In the genomic region with DNA sequence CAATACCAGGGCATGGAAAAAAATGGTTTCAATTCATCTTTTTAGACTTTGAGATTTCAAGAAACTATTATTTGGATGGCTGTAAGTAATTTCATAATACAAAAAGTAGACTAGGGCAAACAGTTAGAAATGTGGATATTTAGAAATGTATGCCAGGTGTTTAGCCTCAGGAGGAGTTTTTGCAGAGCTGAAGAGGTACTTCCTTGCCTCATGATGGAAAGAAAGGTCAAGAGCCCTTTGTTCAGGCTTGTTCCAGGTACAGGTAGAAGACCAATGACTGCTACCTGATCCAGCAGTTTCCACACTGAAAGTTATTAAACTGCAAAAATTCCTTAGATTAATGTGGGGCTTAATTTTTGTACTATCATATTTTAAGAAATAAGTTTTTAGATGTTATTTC, we compare ENCODE assay signal across 23 mouse cellular contexts.
DNase-seq lines count a peak whose midpoint lies in the region; ATAC-seq and TF ChIP-seq lines count a peak whose summit lies in the region.
"Had no signal": no experiment of that assay in that cellular context is flagged by ENCODE, and none has a peak within 500 bp of the region (broad histone marks: within the 10 kb centered on the region; RNA-seq: fewer than 3 reads in every experiment).

No protein-coding gene starts in this region.

- H3K9ac ChIP-seq in hindbrain, embryonic 14.5 days: no peak overlapping the region
- H3K9ac ChIP-seq in hindbrain, postnatal 0 days (replicated peaks; ENCODE audit: low read length): no peak overlapping the region
- no peak overlapping the region for H3K9ac ChIP-seq in kidney, embryonic 14.5 days (ENCODE audit: low read depth, low read length)
- H3K9ac ChIP-seq: embryonic facial prominence, embryonic 13.5 days; embryonic facial prominence, embryonic 15.5 days; forebrain, embryonic 13.5 days; forebrain, embryonic 15.5 days; forebrain, postnatal 0 days had no signal

- no peak for TF ChIP-seq CTCF in hindbrain, postnatal 0 days (IDR thresholded peaks at IDR 0.05; ENCODE audit: low read depth)

- no peaks in the 10 kb centered on the region for H3K27me3 ChIP-seq in hindbrain, embryonic 14.5 days (ENCODE audit: control insufficient read depth, insufficient read depth, low read length)
- H3K27me3 ChIP-seq in hindbrain, postnatal 0 days (ENCODE audit: insufficient read depth, low read length): no peaks in the 10 kb centered on the region
- H3K27me3 ChIP-seq in kidney, embryonic 14.5 days (ENCODE audit: control insufficient read depth, insufficient read depth, low read length): no peaks in the 10 kb centered on the region
- H3K27me3 ChIP-seq: embryonic facial prominence, embryonic 13.5 days; embryonic facial prominence, embryonic 15.5 days; forebrain, embryonic 13.5 days; forebrain, embryonic 15.5 days had no signal

- no peaks in the 10 kb centered on the region for H3K4me1 ChIP-seq in hindbrain, embryonic 14.5 days (replicated peaks; ENCODE audit: control insufficient read depth, insufficient read depth, low read length)
- no peaks in the 10 kb centered on the region for H3K4me1 ChIP-seq in hindbrain, postnatal 0 days (ENCODE audit: insufficient read depth, low read length)
- no peaks in the 10 kb centered on the region for H3K4me1 ChIP-seq in kidney, embryonic 14.5 days (ENCODE audit: control insufficient read depth, insufficient read depth, low read length)
- H3K4me1 ChIP-seq: embryonic facial prominence, embryonic 13.5 days; embryonic facial prominence, embryonic 15.5 days; forebrain, embryonic 13.5 days; forebrain, embryonic 15.5 days had no signal

- H3K27ac ChIP-seq in hindbrain, embryonic 14.5 days: no peak overlapping the region
- H3K27ac ChIP-seq in hindbrain, postnatal 0 days: no peak overlapping the region
- no peak overlapping the region for H3K27ac ChIP-seq in kidney, embryonic 14.5 days (ENCODE audit: low read depth, low read length)
- H3K27ac ChIP-seq: embryonic facial prominence, embryonic 13.5 days; embryonic facial prominence, embryonic 15.5 days; forebrain, embryonic 13.5 days; forebrain, embryonic 15.5 days had no signal

- H3K4me2 ChIP-seq in hindbrain, embryonic 14.5 days (replicated peaks): no peak overlapping the region
- no peak overlapping the region for H3K4me2 ChIP-seq in hindbrain, postnatal 0 days (ENCODE audit: low read depth, low read length)
- H3K4me2 ChIP-seq in kidney, embryonic 14.5 days (replicated peaks; ENCODE audit: low read depth, low read length): no peak overlapping the region
- H3K4me2 ChIP-seq: embryonic facial prominence, embryonic 13.5 days; embryonic facial prominence, embryonic 15.5 days; forebrain, embryonic 13.5 days; forebrain, embryonic 15.5 days had no signal

- H3K4me3 ChIP-seq in hindbrain, embryonic 14.5 days (replicated peaks; ENCODE audit: low read length): no peak overlapping the region
- no peak overlapping the region for H3K4me3 ChIP-seq in hindbrain, postnatal 0 days (ENCODE audit: low read length)
- no peak overlapping the region for H3K4me3 ChIP-seq in kidney, embryonic 14.5 days (ENCODE audit: low read length)
- H3K4me3 ChIP-seq: embryonic facial prominence, embryonic 13.5 days; embryonic facial prominence, embryonic 15.5 days; erythroblast, embryonic 14.5 days; forebrain, embryonic 13.5 days; forebrain, embryonic 15.5 days had no signal

- peak; percentile 2 for DNase-seq in hindbrain, embryonic 14.5 days (ENCODE audit: low spot score)
- DNase-seq in hindbrain, postnatal 0 days (ENCODE audit: low spot score): no peak
- DNase-seq in lung, postnatal 25 days (ENCODE audit: low spot score): peak; percentile 39
- DNase-seq in lung, postnatal 14 days: no peak
- peak; percentile 63 for DNase-seq in fat pad, adult 2 months (ENCODE audit: extremely low read depth, low read depth, low spot score)
- DNase-seq in forelimb bud, embryonic 11.5 days (ENCODE audit: low read depth, low spot score): peak; percentile 9
- DNase-seq: adrenal gland, adult 2 months; adrenal gland, postnatal 10 days; adrenal gland, postnatal 25 days; cerebellum, adult 11 months; cerebellum, adult 18-20 months; cerebellum, adult 8-10 months; cerebellum, adult 9-11 months; cerebellum, postnatal 14 days; cerebellum, postnatal 36 days; embryo, embryonic 11 days; forebrain, postnatal 0 days had no signal

- no peaks in the 10 kb centered on the region for H3K9me3 ChIP-seq in hindbrain, embryonic 14.5 days (ENCODE audit: control insufficient read depth, low read length)
- H3K9me3 ChIP-seq in hindbrain, postnatal 0 days (ENCODE audit: low read length): no peaks in the 10 kb centered on the region
- H3K9me3 ChIP-seq in kidney, embryonic 14.5 days (ENCODE audit: control insufficient read depth, low read length): no peaks in the 10 kb centered on the region
- H3K9me3 ChIP-seq: embryonic facial prominence, embryonic 13.5 days; embryonic facial prominence, embryonic 15.5 days; forebrain, embryonic 13.5 days; forebrain, embryonic 15.5 days had no signal

- no peak for ATAC-seq in hindbrain, embryonic 14.5 days (ENCODE audit: low FRiP score)
- no peak for ATAC-seq in hindbrain, postnatal 0 days
- no peak for ATAC-seq in kidney, embryonic 14.5 days (ENCODE audit: low FRiP score, low TSS enrichment)
- ATAC-seq: forebrain, embryonic 13.5 days; forebrain, embryonic 15.5 days; forebrain, postnatal 0 days had no signal

- no peaks in the 10 kb centered on the region for H3K36me3 ChIP-seq in hindbrain, embryonic 14.5 days (replicated peaks; ENCODE audit: control insufficient read depth, insufficient read depth)
- H3K36me3 ChIP-seq in hindbrain, postnatal 0 days (ENCODE audit: insufficient read depth, low read length): no peaks in the 10 kb centered on the region
- no peaks in the 10 kb centered on the region for H3K36me3 ChIP-seq in kidney, embryonic 14.5 days (ENCODE audit: control insufficient read depth, insufficient read depth, low read length)
- H3K36me3 ChIP-seq: embryonic facial prominence, embryonic 13.5 days; embryonic facial prominence, embryonic 15.5 days; forebrain, embryonic 15.5 days had no signal

Comparison
In these comparisons a context has a peak if more than half of its experiments do, and no peak if none do; other contexts are left out.
1. DNase-seq: peak in hindbrain, embryonic 14.5 days (single experiment), lung, postnatal 25 days (single experiment), fat pad, adult 2 months (single experiment) and forelimb bud, embryonic 11.5 days (single experiment); none in hindbrain, postnatal 0 days (single experiment) and lung, postnatal 14 days (single experiment).